Mouse (Mus musculus): Measurements from ENCODE around the gene Npas2. TPM values are rescaled to one million over a fixed set of nuclear protein-coding genes. Genes with fewer than 3 reads are reported as not detected.
A peak's percentile ranks its signal among the peaks of the same experiment; 100 is the strongest.

The Npas2 gene
- total RNA-seq, 4 experiments from 2014 or later, result 0.10 to 1.5 (median 0.38) TPM

DNA sequence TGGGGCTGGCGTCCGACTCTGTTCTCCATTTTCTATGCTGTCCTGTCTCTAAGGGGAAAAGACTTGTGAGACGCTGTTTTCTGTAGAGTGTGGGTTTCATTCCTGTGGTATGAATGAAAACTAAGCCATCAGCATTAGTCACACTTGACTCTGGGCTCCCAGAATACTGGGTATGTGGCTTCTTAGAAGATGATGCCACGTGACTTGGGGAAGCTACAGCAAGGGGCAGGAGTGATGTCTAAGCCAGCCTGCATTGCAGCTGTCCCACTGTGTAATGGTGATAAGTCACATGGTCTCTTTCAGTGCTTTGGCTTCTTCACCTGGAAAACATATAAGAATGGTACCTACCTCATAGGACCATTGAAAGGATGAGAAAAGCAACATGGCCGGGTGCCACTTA lies 88.4 kb downstream of the Npas2 start:
- DNase-seq (ENCODE audit: low spot score in 2 of 2), result no peak

DNA sequence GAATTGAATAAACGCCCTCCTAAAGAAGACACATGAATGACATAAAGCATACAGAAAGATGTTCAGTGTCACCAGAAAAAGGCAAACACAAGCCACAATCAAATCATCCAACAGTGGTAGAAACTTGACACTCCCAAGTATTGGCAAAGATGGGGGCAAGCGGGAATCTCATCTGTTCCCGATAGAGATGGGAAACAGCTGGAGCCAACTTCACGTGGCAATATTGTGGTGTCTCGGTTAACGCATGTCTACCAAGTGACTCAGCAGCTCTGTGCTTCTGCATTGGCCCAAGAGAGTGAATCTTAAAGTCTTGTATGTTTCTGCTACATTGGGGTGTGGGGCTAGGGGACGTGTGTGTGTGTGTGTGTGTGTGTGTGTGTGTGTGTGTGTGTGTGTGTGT lies 89.8 kb downstream of the Npas2 start:
- no peak for DNase-seq (ENCODE audit: low spot score in 2 of 2)

DNA sequence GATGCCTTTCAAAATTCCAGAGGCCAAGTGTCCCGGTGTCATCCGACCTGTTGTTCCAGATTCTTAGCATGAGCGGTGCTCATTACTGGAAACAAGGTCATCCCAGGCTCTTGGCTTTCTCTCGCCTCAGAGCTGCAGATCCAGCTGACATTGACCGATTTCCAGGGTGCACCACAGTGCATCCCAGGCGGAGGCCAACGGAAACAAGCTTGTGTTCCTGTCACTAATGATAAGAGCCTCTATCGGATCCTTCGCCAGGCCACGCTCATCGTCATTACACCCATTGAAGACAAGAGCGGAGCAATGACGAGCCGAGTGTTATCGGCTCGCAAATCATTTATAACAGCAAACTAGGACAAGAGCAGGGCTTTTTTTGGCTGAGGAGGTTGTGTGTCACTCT lies 91.3 kb downstream of the Npas2 start:
- DNase-seq (ENCODE audit: low spot score in 2 of 2), result peak; percentile 38 to 42

DNA sequence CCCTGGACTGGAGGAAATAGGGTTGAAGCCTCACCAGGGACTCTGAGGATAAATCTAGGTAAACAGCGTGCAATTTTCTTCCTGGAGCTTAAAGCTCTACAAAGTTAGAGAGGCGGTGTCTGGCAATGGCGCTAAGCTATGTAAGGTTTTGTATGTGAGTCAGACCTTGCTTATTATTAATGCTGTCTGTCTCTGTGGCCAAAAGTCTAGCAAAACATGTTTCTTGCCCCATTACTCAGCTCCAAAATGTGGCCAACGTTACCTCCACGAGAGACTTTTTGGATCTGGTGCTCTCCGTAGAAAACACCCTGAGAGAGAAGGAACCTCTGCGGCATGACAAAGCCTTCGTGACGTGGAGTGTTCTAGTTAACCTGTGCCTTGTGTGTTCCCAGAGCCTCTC lies 93.5 kb downstream of the Npas2 start:
- no peak for DNase-seq (ENCODE audit: low spot score in 2 of 2)

DNA sequence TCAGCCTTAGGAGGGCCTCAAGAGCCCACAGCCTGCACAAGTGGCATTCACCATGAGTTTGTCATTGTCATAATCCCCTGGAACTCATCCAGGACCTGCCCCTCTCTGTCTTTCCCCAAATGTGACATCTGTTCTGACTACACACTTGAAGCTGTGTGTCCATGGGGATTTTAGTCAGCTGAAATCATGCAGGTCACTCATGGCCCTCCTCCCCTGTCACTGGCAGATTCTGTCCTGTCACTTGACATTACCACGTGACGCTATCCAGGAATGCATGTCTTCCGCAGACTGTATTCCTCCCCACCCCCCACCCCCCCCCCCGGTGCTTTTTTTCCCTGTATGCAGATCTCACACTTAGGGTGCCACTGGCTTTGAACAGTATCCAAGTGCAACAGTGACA lies 94.3 kb downstream of the Npas2 start:
- no peak for DNase-seq (ENCODE audit: low spot score in 2 of 2)

DNA sequence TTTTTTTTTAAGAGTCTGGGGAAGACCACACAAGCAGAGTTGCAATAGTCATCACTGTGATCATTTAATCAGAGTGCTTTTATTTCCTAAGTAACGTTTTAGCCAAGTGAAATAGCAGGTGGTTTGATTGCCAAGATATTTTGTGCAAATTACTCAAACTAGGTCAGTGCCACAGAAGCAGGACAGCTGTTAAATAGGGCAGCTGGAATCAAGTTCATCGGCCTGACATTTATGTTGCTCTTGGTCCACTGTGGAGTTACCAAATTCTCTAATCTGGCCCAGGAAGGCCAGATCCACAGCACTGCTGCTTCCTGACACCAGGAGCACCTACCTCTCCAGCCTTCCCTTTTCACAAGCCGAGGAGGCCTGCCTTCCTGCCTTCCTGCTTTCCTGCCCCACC lies 94.9 kb downstream of the Npas2 start:
- DNase-seq (ENCODE audit: low spot score in 2 of 2), result no peak

DNA sequence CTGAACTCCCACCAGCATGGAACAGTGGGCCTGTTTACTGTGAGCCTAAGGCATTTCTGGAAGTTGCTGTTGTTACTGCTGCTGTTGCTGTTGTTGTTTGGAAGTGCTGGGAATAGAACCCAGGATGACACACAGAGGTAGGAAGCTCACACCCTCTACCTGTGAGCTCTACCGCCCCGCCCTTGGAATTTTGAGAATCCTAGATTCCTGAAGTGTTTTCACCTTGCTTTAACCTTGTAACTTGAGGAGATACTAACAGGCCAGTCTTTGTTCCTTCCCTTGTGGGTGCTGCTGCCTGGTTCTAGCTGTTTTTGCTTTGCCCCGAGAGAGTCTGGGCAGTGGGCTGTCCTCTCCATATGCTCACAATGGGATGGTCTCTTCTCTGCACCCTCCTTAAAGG lies 98.5 kb downstream of the Npas2 start:
- no peak for DNase-seq (ENCODE audit: low spot score in 2 of 2)

DNA sequence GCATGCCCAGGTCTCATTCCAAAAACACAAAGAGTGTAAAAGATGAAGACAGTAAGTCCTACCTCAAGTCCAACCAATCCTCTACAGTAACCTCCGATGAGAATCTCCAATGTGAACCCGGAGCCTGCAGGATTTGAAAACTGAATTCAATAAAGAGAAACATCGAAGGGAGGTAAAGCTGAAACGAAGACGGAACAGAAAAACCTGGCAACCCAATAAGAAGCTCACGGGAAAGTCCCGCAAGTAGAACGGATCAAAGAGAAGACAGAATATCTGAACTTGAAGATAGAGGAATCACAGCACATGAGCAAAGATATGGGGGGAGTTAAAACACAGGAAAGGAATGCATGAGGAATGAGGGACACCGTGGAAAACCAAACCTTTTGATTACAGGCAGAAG lies 104.8 kb downstream of the Npas2 start:
- DNase-seq (ENCODE audit: low spot score in 2 of 2), result no peak

DNA sequence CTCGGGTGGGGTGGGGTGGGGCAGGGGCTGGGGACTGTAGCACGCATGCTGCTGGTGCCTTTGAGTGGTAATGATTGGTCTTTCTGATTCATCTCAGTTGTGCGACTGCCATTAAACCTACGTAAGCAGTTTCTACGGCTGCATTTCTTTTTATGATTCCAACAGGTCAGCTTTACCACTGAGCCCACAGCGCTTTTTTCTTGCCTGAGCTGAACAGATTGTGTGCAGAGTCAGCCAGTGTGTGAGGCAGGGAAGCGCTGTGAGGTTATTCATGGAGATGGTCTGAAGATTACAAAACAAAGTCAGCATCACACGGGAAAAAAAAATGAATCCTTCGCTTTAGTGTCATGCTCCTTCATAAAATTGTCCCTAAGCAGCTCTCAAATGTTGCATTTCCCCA lies 106.7 kb downstream of the Npas2 start:
- DNase-seq (ENCODE audit: low spot score in 2 of 2), result no peak

DNA sequence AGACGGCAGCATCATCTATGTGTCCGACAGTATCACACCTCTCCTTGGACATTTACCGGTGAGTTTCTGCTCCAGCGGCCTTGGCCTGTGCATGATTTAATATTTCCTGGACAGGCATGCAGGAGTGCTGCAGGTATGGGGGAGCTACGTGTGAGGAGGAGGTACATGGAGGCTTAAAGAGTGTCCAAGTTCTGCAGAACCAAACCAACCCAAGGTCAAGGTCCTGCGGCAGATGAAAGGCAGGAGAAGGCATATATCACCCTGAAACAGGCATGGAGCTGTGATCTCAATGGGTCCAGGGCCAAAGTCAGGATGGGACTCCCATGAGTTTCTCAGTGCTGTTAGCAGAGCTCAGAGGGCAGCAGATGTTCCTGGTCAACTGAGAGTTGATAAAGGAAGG lies 107.1 kb downstream of the Npas2 start:
- DNase-seq (ENCODE audit: low spot score in 2 of 2), result no peak

DNA sequence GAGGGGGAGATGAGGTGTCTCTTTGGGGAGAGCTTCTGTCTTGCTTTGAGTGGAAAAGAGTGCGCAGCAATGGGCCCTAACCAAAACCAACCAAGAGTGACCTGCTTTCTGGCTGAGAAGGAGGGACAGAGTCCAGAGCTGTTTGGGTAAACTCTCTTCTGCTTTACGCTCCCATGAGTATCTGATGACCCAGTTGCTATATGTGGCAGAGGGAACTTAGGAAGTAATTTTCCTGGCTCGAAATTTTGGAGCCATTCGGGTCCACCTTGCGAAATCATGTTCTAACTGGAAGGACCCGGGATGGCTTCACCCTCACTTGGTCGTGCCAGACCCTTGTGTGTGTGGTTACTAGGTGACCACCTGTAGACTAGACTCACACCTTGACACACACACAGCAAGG lies 108.7 kb downstream of the Npas2 start:
- DNase-seq (ENCODE audit: low spot score in 2 of 2), result no peak

DNA sequence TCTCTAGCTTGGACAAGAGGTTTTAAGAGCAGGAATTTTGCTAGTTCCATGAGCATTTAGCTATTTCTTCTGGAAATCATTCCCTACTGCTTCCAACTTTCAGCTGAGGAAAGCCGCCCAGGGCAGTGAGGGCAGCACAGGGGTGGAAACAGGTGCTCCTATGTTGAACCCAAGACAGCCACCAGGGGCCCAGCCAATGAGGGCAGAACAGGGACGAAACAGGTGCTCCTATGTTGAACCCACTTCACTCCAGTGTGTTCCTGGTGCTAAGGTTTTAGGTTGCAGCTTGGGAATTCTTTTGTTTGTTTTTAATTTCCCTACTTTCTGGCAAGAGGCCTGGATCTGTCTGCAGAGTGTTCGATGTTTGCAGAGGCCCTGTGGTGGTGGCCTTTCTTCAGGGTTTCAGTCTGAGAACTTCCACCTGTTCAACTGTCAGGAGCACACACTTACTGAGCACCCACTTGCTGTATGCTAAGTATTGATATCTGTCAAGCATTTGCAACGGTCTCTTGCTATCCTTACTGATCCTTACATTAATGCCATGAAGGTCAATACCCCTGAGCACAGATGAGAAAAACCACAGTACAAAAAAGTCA lies 109.6 kb downstream of the Npas2 start:
- no peak for DNase-seq (ENCODE audit: low spot score in 2 of 2)

DNA sequence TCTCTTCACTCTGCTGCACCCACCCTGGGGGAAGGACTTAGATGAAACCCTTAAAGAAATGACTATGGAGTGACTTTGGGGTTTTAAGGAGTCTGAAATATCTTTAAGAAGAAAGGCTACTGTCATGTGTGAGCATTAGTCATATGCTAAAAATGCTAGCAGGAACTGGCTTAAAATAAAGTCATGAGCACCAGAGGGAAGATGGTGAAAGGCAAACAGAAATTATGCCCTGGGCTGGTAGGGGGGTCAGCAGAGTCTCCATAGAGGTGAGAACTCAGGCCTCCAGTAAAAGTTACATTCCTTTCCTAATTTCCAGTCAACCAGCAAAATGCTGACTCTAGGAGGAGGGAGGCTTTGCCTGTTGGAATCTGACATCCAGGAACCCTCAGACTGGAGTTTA lies 113.8 kb downstream of the Npas2 start:
- no peak for DNase-seq (ENCODE audit: low spot score in 2 of 2)

DNA sequence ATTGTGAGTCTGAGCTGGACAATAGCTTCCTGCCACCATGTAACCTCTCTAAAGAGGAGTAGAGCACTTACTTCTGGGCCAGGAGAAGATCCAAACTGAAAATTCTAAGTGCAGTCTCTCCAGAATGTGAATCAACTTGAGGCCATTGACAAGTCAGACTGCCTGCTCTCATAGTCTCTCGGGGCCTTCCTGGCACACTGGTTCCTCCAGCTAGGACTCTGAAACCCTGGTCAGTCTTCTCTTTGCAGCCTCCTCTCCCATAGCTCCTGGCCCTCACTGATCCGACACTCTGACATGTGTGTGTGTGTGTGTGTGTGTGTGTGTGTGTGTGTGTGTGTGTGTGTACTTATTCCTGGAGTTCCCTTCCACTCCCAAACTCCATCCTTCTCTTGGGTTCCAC lies 114.4 kb downstream of the Npas2 start:
- DNase-seq (ENCODE audit: low spot score in 2 of 2), result no peak

DNA sequence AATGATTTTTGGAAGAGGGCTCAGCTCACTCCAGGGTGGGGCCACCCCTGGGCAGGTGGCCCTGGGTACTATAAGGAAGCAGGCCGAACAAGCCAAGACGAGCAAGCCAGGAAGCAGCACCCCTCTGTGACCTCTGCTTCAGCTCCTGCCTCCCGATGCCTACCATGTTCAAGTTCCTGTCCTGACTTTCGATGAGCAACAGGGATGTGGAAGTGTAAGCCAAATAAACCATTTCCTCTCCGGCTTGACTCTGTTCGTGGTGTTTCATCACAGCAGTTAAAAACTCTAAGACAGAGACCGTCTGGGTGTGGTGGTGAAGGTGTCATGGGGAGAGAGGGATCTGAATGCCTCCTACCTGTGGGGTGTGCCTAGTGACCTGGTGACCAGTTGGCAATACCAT lies 116.0 kb downstream of the Npas2 start:
- no peak for DNase-seq (ENCODE audit: low spot score in 2 of 2)

DNA sequence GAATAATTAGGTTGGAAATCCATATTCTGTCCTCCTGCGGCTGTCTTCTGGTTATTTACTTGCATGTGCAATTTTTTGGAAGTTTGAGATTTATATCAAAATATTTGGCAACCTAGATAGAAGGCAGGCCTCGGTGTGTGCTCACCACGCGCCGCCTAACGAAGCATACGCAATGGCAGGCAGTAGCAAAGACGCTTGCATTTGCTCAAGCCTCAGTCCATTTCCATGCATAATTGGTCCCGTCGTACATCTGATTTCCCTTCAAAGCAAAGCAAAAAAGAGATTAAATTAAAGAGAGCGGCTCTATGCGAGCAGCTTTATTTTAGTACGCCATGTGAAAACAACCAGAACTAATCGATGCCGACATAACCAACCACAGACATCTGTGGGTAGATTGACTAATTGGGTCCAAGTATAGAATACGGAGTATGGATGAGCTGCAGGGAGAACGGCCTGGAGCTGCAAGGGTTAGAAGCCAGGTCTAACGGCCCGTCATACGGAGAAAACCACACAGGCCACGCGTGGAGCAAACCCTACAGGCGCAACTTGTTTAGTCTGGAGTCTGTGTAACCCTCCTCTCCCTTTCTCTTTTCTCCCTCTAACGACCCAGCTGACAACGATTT lies 118.9 kb downstream of the Npas2 start:
- DNase-seq (ENCODE audit: low spot score in 2 of 2), result no peak

DNA sequence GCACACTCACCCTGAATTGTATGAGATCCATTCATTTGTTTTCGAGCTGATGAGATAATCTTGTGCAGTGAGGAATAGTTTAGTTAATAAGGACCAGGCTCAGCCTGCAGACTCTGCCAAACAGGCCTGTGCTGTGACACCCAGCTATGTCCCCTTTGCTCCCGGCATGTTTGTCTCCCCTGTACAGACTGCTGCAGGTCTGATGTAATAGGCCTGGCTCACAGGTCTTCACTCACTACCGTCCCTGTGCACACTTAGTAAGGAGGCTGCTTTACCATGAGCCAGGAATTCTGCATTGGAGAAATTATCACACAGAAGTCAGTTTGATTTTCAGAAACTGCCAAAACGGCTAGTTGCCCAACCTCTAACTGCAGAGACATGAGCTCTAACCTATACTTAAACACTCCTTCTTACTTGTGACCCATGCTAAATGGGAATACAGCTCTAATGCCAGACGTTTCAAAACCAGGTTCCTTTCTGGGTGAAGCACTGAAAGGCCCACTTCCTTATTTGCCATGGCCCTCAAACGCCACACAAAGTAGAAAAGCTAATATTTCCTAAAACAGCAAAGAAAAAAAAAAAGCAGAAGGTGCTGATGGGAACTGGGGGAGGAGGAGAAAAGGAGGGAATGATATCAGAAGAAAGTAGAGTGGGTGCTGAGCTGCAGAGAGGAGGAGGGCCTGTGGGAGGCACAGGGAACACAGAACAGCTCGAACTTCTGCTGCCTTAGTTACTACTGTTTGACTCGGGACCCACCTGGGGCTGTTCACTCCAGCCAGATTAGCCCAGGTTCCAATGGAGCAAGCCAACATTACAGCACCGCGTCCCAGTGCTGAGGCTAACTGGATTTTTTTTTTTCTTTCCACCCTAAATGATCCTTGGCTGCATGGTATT lies 120.1 kb downstream of the Npas2 start:
- no peak for DNase-seq (ENCODE audit: low spot score in 2 of 2)

DNA sequence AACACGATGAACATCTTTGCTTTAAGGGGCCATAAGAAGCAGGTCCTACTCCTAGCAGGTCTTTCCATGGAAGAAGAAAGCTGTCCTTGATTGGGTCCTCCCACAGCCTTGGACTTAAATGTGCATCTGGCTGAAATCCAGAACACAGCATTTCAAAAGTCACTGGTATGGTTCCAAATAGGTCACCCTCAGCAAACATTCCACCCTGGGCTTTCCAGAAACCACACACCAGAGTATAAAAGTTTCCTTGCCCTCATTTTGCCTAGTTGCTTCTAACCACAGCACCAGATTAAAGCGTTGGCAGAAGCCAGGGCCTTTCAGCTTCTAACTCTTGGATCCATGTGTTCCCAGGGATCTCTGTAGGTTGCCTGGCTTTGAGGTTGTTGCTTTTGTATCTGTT lies 124.4 kb downstream of the Npas2 start:
- no peak for DNase-seq (ENCODE audit: low spot score in 2 of 2)

DNA sequence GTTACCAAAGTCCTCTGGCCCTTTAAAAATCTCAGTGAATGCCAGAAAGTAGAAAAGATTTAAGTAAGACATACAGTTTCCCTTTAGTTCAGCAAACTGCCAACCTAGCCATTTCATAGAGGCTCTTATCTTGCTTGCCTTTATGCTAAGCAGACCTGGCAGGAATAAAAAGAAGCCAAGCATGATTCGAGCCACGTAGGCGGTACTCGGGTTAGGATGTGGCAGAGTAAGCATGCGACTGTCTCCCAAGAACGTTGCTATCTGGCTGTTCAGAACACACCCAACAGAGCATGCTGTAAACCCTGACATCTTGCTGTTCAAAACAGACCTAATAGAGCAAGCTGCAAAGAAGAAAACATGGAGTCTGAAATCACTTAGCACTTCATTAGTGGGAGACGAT lies 125.3 kb downstream of the Npas2 start:
- no peak for DNase-seq (ENCODE audit: low spot score in 2 of 2)

DNA sequence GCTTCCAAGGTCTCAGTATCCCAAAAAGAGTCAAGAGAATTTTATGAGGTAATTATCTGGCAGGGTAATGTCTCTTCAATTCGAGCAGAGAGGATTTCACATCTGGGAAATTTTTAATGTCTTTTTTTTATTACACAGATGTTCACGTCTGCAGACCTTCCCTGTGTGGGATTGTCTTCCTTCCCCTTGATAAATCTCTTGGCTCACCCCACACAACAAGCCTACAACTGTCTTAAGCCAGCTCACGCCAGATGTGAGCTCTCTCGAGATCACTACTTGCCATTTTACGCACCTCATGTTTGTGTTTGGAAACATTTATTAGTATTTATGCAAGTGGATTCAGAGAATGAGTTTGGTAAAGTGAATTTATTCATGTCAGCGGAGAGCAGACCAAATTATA lies 128.4 kb downstream of the Npas2 start:
- DNase-seq (ENCODE audit: low spot score in 2 of 2), result no peak

DNA sequence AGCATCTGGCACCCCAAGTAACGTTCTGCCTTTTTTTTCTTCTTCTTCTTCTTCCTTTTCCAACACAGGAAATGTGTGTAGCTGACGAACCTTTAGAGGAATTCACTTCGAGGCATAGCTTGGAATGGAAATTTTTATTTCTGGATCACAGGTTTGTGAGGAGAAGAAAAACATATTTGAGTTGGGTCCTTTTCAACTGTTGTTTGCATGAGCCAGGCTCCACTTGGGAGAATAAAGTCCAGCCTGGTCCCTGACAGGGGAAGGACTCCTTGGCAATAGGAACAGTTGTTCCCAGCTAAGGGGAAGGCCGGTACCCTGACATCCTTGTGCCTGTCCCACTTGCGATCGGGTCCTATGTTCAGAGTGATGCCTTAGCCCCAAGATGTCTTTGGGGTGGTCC lies 131.7 kb downstream of the Npas2 start:
- DNase-seq (ENCODE audit: low spot score in 2 of 2), result no peak

DNA sequence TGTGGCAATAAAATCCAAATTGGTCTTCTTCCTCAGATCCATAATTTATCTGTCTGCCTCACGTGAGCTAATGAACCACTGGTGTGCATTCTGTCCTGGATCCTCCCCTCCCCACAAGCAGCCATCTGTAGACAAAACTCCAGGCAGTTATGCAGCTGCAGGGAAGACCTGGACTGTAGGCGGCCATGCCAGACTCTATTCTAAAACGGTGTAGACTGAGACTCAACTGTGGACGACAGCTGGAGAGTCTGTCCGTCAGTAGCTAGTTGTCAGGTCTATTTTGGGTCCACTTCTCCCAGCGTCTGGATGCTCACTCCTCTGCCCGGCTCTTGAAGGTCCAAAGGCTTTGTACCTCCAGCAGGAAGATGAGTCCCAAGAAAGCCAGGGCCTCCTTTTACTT lies 134.0 kb downstream of the Npas2 start:
- no peak for DNase-seq (ENCODE audit: low spot score in 2 of 2)

All from gastrocnemius, adult 8-10 months (tissue).